In the genomic region with DNA sequence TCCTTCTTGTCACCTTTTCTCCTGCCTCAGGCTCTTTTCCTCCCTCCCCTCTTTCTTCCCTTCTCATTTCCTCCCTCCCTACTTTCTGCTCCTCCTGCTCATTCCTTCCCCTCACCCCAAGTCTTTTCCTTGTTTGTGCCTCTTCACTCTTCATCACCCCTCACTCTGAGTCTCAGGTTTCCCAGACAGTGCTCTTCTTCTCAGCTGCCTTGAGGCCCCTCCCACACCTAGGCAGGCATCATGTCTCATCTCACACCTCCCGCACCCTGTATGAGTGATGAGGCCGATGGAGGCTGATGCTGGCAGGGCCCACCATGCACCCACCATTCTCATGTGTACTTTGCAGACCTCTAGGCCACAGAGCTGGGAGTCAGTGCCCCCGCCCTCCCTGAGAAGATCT, we compare ENCODE assay signal across 38 mouse cellular contexts. TPM values are rescaled to one million over a fixed set of nuclear protein-coding genes. Genes with fewer than 3 reads are reported as not detected.
"Had no signal": no experiment of that assay in that cellular context is flagged by ENCODE, and none has a peak within 500 bp of the region (broad histone marks: within the 10 kb centered on the region; RNA-seq: fewer than 3 reads in every experiment).

No protein-coding gene starts in this region.

- H3K9ac ChIP-seq: heart, embryonic 12.5 days; hindbrain, embryonic 14.5 days; intestine, embryonic 15.5 days; limb, embryonic 12.5 days; liver, embryonic 13.5 days; liver, embryonic 15.5 days; liver, postnatal 0 days had no signal

- H3K27me3 ChIP-seq: hindbrain, embryonic 12.5 days; intestine, embryonic 15.5 days; limb, embryonic 12.5 days; liver, embryonic 13.5 days; liver, embryonic 15.5 days had no signal

- H3K4me2 ChIP-seq: heart, embryonic 12.5 days; hindbrain, embryonic 12.5 days; hindbrain, embryonic 14.5 days; intestine, embryonic 15.5 days; limb, embryonic 12.5 days; liver, embryonic 11.5 days; liver, embryonic 13.5 days; liver, embryonic 15.5 days had no signal

- H3K36me3 ChIP-seq: heart, embryonic 10.5 days; heart, embryonic 12.5 days; hindbrain, embryonic 10.5 days; hindbrain, embryonic 12.5 days; intestine, embryonic 15.5 days; limb, embryonic 10.5 days; limb, embryonic 12.5 days; liver, embryonic 13.5 days; liver, embryonic 15.5 days had no signal

- ATAC-seq: hindbrain, embryonic 16.5 days; inflammation-experienced regulatory T-cells, adult 6 months; intestine, embryonic 15.5 days; intestine, postnatal 0 days; liver, postnatal 0 days had no signal

- DNase-seq: gastrocnemius, postnatal 10 days; gastrocnemius, postnatal 25 days; heart, postnatal 10 days; heart, postnatal 4 days; kidney, adult 18-20 months; kidney, adult 9 months; kidney, postnatal 14 days; kidney, postnatal 4 days; liver; liver, embryonic 13.5 days; liver, postnatal 0 days had no signal

- H3K9me3 ChIP-seq: heart, embryonic 10.5 days; hindbrain, embryonic 12.5 days; intestine, embryonic 15.5 days; limb, embryonic 10.5 days; liver, embryonic 13.5 days; liver, embryonic 15.5 days had no signal

- H3K4me3 ChIP-seq: heart, embryonic 10.5 days; heart, embryonic 12.5 days; hindbrain, embryonic 10.5 days; hindbrain, embryonic 12.5 days; intestine, embryonic 15.5 days; layer of hippocampus, adult 2 months; left cerebral cortex, adult 2 months; limb, embryonic 10.5 days; limb, embryonic 12.5 days; liver, embryonic 13.5 days; liver, embryonic 15.5 days had no signal

- H3K4me1 ChIP-seq: heart, embryonic 12.5 days; hindbrain, embryonic 12.5 days; intestine, embryonic 15.5 days; limb, embryonic 10.5 days; limb, embryonic 12.5 days; liver, embryonic 13.5 days; liver, embryonic 15.5 days had no signal

- H3K27ac ChIP-seq: heart, embryonic 10.5 days; hindbrain, embryonic 12.5 days; hindbrain, embryonic 14.5 days; intestine, embryonic 15.5 days; layer of hippocampus, adult 2 months; left cerebral cortex, adult 2 months; limb, embryonic 10.5 days; limb, embryonic 12.5 days; liver, embryonic 13.5 days; liver, embryonic 15.5 days had no signal

RNA-seq across cellular contexts. Expression of a gene that starts 25.8 kb away (rescaled TPM):
- total RNA-seq: gastrocnemius, postnatal 10 days; gastrocnemius, postnatal 25 days; gastrocnemius, postnatal 4 days; granulocyte monocyte progenitor cell, adult 5-6 weeks; heart, adult 8-10 months; heart, postnatal 10 days; heart, postnatal 25 days; heart, postnatal 4 days; layer of hippocampus, adult 2 months; layer of hippocampus, postnatal 10 days; layer of hippocampus, postnatal 25 days; left cerebral cortex, adult 2 months; left cerebral cortex, postnatal 14 days; left cerebral cortex, postnatal 36 days had no signal
- polyA plus RNA-seq: frontal cortex, adult 2 months; heart, embryonic 12.5 days; heart, embryonic 14.5 days; heart, embryonic 16.5 days; hindbrain, embryonic 12.5 days; hindbrain, embryonic 14.5 days; inflammation-experienced regulatory T-cells, adult 6 months; limb, embryonic 10.5 days; limb, embryonic 12.5 days; limb, embryonic 14.5 days had no signal
